Mouse (Mus musculus): ENCODE results near the gene Ppp1r9a.

Gene Ppp1r9a

DNA sequence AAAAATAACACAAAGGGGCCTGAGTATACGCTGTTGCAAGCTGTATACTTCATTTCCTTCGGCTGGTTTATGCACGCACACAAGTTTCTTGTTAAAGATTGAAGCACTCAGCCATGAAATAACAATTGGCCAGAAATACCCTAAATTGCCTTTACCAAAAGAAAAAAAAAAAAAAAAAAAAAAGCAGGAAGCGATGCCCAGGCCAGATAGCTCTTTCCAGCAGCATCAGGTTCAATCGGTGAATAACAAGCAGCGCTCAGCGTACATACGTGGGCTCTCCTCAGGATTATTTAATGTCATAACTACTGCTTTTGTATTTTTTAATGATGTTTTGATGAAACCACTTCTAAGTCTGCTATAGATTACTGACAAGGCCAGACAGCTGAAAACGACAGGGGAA lies 262.1 kb downstream of the Ppp1r9a start:
- DNase-seq = no peak

DNA sequence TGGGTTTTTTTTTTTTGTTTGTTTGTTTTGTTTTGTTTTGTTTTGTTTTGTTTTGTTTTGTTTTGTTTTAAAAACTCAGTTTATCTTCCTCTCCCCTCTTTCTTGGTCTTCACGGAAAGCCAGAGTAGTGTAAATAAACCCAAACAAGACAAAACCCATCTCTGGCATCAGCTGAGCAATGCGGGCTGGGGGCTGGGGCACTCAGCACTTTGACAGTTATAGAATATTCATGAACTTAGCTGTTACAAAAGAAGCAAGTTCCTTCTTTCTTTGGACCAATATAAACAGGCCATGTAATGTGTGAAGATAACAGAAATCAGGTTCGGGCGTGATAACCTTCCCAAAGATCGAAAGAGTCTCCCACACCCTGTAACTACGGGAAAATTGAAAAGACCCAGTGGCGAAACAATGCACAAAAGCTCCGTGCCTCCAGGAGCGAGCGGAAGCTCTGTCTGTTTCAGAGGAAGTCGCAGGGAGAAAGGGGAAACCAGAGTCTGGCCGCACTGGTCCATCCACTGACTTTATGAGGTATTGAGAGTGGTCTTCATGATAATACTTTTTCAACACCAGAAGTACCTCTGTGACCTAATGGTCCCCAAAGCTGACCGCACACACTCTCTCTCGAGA lies 264.4 kb downstream of the Ppp1r9a start:
- DNase-seq = peak; percentile 27

DNA sequence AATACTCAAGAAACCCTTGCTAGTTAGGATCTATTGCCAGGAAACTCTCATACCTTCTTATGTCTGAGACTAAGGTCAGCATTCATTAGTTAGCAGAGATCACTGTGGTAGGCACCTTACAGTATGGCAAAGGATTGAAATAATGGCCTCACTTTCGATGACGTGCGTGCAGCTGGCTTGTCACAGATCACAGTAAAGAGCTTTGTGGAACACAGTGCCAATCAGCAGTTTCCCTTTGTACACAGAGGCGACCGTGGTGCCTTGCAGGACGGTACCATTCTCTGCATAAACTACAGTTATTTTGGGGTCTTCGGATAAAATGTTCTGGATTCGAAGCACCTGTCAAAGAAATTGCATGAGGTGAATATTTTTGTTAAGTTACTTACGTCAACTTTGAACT lies 265.4 kb downstream of the Ppp1r9a start:
- no peak for DNase-seq

DNA sequence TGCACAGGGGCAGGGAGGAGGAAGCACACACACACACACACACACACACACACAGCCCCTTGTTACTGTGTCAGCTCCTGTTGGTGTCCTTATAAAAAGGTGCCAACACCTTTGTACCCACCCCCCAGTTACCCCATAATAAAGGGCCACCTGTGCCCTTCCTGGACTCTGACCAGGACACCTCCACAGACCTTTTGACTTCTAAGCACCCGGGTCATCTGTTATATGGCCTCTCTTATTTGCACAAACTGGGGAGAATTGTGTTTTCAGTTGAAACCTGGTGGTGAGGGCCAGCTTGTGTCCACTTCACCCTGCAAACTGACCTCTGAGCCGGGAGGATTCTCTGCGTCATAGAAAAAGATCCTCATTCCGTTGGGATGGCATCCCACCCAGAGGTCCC lies 268.7 kb downstream of the Ppp1r9a start:
- DNase-seq = no peak

DNA sequence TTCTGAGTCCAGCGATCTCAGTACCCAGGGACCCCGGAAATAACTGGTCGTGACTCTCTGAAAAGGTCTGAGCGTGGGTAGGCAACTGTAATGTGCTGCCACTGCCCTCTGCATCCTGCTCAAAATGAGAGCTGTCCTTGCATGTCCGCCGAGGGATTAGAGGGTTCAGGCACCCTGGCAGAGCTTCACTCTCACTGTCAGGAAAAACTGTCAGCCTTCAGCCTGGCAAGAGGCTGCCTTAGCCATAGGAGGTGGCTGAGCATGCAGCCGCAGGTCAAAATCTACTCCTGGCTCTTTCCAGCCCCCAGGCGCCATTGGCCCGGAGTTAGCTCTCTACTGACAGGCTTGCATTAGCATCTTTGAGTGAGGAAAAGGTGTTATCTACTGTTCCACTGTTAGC lies 269.9 kb downstream of the Ppp1r9a start:
- no peak for DNase-seq

DNA sequence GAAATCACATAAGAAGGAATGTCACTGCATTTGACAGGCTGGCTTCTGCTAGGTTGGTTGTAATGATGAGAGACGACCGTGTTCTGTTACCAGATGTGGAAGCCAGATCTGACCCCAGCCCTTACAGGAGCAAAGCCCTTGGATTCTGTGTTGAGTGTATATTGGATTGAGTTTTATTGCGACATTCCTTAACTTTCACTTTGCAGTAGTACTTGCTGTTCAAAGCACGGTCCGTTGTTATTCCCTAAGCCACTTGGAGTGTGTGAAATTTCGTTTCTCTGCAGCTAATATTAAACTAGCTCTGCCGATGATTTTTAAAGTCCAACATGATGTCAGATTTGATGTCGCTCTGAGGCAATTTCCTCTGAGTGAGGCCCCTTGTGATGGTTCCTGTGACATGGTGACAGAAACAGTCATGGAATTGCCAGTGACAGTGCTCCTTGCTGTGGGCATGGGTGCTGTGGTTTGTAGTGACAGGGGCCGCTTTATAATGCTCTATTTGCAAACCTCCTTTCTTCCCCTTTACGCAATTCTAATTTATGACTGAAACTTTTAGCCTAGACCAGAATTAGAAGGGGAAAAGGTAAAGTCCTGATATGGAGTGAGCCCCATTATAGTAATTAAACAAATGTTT lies 271.6 kb downstream of the Ppp1r9a start:
- no peak for DNase-seq

DNA sequence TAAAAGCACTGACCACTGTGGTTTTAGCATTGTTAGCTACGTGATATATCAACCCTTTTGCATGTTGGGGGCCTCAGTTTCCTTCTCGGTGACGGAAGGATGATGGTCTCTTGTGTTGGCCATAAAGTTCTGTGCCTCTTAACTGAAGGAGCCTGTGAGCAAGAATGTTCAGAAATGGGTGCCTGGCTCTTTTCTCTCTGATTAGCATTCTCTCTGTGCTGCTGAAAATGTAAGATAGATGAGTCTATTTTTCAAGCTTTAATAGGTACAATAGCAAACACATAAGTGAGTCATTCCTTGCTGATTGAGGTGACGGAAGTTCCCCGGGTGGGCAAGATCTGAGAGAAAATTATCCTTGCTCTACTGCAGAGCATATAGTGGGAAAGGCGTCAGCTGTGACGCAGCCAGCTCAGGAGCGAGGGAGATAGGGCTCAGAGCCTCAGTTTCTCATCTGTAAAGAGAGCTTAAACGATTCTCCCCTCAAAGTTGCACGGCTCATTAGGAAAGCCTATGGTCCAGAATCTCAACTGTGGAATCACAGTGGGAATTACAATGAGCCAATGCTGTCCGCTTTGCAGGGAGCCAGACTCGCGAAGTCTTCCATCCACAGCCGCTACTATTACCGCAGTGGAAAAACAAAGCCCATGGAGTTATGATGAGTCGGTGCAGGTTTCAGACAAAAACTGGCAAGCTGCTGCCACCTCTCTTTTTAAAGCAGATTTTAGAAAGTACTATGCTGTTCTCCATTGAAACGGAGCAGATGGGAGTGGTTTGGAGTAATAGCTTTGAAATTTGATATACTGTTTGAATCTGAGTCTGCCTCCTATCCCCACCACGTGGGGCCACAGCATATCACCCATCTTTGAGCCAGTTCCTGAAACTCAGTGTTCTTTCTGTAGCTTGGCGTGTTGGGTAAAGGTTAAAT lies 275.5 kb downstream of the Ppp1r9a start:
- DNase-seq = no peak

DNA sequence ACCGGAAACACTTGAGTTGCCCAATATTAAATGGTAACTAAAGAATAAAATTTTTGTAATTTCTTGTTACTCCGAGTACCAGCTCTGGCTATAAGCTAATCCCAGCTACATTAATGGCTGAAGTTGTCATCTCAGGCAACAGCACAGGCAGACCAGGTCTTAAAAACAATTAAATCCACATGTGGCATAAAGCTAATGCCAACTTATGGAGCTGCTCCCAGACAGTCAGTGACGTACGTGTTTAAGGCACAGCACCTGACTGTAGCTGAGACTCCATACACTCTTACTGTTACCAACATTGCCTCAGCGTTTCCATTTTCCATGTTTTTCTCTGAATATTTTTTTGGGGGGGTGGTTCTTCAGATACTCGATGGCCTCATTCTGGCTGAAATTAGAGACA lies 276.5 kb downstream of the Ppp1r9a start:
- no peak for DNase-seq

DNA sequence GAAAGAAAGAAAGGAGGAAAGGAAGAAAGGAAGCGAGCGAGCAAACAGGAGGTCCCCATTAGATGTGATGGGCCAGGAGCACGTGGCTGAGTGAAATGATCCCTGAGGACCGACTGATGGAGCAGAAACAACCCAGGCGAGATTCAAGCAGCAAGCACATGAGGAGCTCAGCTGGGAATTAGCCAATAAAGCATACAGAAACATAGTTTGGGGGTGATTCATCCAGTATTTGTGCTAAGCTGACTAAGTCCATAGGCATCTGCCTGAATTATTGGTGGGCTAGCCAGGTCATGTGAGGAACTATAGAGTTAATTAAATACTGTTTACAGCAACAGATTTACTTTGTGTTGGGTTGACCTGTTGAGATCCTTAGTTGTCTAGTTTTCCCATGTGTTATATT lies 277.9 kb downstream of the Ppp1r9a start:
- DNase-seq = no peak

DNA sequence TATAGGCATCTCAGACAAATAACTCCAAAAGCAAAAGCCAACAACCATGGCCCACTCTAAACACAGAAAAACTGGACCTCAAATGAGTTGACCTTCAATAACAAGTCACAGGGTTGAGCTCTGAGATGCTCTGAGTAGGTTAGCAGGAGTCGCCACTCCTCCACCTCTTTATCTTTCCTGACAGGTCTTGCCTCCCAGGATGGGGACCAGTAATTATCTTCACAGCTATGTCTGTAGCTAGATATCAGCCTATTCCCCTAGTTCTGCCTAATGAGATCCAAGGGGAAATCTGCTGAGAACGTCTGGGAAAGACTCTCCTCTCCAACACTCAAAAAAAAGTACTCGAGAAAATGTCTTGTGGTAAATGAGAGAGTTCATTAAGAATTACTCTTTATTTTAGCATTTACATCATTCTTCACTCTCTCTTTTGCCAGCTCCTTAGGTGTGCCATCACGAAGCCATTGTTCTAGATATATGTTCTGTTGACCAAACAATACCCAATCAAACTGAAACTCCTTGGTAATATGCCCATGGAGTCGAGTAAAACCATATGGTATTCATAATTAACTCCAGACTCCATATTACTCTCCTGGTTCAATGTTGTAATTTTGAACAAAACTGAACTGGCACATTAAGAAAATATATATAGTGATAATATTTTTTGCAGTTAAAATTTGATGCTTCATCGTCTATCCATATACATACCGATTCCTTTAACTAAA lies 283.7 kb downstream of the Ppp1r9a start:
- no peak for DNase-seq

DNA sequence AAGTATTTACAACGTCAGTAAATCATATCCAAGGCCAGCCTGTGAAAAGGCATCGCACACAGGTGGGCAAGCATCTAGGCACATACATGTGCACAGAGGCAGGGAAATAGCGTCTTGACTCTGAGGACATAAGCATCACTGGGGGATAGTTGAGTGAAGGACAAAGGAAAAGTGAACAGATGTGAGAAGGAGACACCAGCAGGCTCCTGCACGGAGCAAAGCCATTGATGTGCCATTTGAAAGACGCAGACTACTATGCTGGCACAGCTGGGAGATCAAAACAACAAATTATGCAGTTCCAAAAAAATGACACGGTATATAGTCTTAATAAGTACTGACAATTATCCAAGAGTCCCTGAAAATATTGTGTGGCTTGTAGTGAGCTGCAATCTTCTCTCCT lies 284.9 kb downstream of the Ppp1r9a start:
- DNase-seq = no peak

DNA sequence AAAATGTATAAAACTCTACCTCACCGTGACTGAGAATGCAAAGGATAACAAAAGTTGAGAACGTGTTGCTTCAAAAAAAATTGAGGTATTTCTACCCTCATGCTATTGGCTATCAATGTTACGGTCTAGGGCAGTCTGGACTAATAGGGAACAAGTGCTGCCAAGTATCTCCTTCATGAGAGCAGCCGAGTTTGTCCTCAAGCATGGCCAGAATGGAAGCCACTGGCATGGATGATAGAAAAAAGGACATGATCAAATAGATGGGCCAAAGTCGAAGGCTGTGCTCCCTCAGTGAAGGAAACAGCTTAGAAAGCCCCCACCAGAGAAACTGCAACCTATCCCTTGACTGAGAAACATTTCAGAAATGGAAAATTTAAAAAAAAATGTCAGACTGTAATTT lies 285.3 kb downstream of the Ppp1r9a start:
- DNase-seq = no peak

DNA sequence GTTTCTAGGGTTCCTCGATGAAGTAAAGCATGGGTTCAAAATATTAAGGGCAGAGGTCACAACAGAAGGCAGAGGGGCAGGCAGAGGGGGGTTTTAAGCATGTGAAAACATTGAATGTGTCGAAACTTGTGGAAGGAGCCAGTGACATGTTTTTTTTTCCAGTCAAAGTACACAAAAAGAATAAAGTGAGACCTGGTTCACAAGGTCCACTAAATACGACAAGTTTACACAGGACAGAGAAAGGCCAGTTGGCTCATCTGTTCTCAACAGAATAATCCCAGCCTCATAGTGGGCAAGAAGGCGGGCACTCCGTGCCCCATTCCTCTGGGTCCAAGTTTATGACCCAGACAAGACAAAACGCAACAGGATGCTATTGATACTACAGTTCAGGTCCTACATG lies 286.2 kb downstream of the Ppp1r9a start:
- no peak for DNase-seq

DNA sequence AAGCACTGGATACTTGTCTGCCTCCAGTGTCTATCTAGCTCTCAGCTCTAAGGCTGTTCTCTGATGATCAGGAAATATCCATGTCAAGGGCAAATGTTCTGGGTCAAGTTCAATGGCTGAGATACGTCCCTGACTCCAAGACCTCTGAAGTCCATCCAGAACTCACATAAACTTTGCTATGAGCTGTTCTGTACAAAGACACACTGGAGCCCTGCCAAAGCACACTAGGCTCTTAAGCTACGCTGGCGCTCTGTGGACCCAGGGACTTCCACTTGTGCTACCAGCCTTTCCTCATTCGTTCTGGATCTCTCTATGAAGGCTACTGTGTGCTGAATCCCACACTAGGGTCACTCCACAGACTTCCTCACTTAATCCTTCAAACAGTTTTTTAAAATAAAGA lies 286.8 kb downstream of the Ppp1r9a start:
- peak; percentile 73 for DNase-seq

DNA sequence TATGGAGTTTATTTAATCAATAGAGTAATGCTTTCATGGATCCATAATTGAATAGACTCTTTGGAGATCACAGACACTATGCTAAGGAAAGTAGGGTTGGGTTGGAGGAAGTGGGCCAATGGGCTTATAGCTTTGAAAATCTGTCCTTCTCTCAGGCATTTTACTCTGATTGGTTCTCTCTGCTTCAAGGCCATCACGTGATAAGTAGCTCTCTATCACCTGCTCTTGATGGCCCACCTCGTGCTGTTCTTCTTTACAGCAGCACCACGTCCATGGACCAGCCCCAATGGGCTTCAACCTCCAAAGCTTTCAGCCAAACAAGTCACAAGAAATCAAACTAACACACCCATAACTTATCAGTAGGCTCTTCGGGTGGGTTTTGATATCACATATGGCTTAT lies 288.0 kb downstream of the Ppp1r9a start:
- no peak for DNase-seq

DNA sequence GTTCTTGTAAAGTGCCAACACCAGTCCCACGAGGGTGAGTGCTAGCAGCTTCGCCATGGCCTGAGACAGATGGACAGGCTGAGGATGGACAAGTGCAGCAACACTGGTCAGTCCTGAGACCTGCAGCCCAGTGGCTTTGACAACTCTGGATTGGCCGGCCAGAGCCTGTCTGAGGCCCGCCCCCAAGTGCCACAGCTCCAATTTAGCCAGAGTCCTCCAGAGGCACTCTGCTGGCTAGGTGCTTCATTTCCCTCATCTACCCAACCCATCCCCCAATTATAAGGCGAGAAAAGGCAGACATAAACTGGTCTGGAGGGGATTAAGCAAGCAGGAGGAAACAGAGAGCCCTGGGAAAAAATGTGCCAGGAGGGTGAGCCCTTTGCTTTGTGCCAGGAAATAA lies 291.0 kb downstream of the Ppp1r9a start, which contains the start of gene Pon1:
Pon1 (minus strand) TSS at position 254 of the 400 bp plus-strand sequence.
- DNase-seq = peak; percentile 28

DNA sequence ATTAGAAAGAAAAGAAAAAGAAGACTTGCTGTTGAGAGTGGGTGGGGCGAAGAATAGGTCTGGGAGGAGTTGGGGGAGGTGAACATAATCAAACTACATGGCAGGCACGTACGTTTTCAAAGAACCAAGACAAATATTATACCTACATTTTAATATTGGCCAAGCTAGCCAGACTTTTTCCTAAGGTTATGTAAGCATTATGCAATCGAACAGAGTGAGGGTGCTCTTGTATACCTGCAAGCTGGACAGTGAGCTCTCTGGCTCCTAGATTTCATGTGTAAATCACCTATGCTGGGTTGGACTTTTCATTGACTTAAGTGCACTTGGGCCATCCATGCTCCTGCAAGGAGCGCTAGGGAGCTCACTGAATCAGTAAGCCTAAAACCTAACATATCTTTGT lies 295.9 kb downstream of the Ppp1r9a start:
- no peak for DNase-seq

DNA sequence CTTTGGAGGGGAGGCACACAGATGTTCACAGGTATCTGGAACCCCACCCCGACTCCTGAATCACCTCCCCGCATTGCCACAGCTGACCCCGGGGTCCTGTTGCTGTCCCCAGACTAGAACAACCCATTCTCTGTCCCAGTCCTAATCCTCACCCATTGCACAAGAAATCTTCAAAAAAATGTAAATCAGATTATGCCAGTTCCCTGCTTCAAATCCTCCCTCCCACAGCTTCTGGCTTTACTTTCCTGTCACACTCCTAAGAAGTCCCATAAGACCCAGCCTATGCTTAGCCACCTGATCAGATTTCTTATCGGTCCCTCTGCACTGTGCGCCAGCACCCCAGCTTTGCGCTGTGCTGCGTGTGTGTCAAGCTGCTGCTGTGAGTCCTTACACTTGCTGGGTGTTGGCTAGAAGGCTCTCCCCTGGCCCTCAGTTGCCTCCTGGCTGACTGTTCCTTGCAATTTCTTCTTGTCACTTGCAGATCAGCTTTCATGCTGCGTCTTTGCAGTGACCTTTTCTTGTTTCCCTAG lies 296.7 kb downstream of the Ppp1r9a start:
- DNase-seq = no peak

DNA sequence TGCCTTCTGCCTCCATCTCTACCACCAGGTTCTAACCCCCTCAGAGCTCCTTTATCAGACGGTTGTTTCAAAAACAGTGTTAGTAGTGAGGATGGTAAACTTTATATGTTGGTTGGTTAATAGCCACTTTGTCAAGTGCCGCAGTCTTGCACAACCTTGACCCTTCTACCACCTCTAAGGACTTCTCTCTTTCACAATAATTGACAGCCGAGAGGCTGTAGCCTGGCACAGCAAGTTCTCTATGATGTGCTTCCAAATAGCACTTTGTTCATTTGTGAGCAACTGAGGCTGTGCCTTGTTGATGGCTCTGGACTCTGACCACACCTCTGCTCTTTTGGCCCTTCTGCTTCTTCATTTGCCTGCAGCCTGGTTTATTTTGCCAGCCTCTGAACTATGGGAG lies 297.2 kb downstream of the Ppp1r9a start:
- peak; percentile 48 for DNase-seq

DNA sequence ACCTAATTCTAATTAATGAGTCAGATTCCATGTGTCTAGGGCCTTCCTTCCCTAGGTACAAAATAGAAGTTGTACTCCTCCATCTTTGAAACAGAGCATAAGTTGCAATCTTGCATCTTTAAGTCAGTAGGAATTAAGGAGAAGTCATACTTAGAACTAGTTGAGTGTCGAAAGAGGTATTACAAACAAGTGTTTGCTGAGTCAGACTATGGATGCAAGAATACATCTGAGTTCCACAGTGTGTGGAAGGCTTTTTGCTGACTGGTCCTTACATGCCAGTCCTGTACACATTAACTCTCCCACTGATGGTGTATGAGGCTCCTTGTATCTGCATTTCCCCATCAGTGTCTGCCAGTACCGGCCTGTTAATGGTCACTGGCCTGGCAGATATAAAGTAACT lies 305.1 kb downstream of the Ppp1r9a start:
- DNase-seq = no peak

All from lung, postnatal 10 days (tissue).